Mouse (Mus musculus): ENCODE results near the gene Mrgprb2. TPM values are rescaled to one million over a fixed set of nuclear protein-coding genes. Genes with fewer than 3 reads are reported as not detected.

Mrgprb2 gene
- total RNA-seq (2015) (not detected in 2 replicates), total RNA-seq (2017) (not detected in 2 replicates)

- ATAC-seq (replicated peaks; ENCODE audit: poor library complexity): no peak
Measured at GRCm38 (mm10) chr7:48557986-48558385, at the start of gene Mrgprb2. Gene Mrgprb2, minus strand, starts transcription at chr7:48558086.

Other genes with a start within 250 kb of the Mrgprb2 start
- not detected in 2 replicates for gene Mrgprb8, start 169.6 kb downstream of the Mrgprb2 start, total RNA-seq (2015)
- gene Mrgprb8, start 169.6 kb downstream of the Mrgprb2 start, total RNA-seq (2017): not detected in 2 replicates
- gene Mrgprb1, start 101.7 kb downstream of the Mrgprb2 start, total RNA-seq (2015): not detected in 2 replicates
- gene Mrgprb1, start 101.7 kb downstream of the Mrgprb2 start, total RNA-seq (2017): not detected in 2 replicates
- not detected in 2 replicates for gene Mrgprx2, start 58.8 kb downstream of the Mrgprb2 start, total RNA-seq (2015)
- gene Mrgprx2, start 58.8 kb downstream of the Mrgprb2 start, total RNA-seq (2017): not detected in 2 replicates
- not detected in 2 replicates for gene Mrgprb3, start 85.7 kb upstream of the Mrgprb2 start, total RNA-seq (2015)
- gene Mrgprb3, start 85.7 kb upstream of the Mrgprb2 start, total RNA-seq (2017): not detected in 2 replicates
- 62.0 and 63.1 TPM in 2 replicates for gene Zdhhc13, start 230.9 kb upstream of the Mrgprb2 start, total RNA-seq (2015)
- 38.5 and 51.3 TPM in 2 replicates for gene Zdhhc13, start 230.9 kb upstream of the Mrgprb2 start, total RNA-seq (2017)